Mouse (Mus musculus) spleen, adult 2 months (tissue): ENCODE measurements around the gene Cox10.

Experiments used
- CTCF ChIP-seq: fragments of 200-500 bp; IDR thresholded peaks from 2 replicates; pipeline ENCODE4 v1.5.1; 2011; ENCODE audit warnings: mild to moderate bottlenecking, inconsistent platforms; ENCODE audit not compliant: insufficient read depth, insufficient read length, insufficient replicate concordance; ENCODE audit errors: extremely low read depth
- POLR2A ChIP-seq: fragments of 200-500 bp; IDR thresholded peaks from 2 replicates; pipeline ENCODE4 v1.6.1; 2011; ENCODE audit warnings: low read depth, low read length, inconsistent platforms

DNA sequence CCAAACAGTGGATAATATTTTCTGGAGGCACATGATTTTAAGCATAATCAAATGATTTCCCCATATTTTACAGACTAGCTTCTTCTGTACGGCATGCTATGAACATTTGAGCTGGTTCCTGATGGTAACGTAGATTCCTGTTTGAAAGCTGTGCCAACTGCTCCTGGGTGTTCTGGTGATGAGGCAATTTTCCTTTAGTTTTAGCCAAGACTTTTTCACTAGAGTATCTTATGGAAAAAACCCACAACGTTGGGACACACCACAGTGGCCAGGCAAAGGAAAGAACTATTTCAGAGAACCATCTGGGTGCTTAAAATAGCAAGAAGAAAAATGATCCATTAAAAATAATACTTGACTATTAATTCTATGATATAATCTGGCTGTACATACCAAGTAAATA lies 35.2 kb downstream of the Cox10 start:
- no peak for TF ChIP-seq POLR2A
- no peak for TF ChIP-seq CTCF
